Mouse (Mus musculus): ENCODE measurements around the gene Slc35f1.

DNA sequence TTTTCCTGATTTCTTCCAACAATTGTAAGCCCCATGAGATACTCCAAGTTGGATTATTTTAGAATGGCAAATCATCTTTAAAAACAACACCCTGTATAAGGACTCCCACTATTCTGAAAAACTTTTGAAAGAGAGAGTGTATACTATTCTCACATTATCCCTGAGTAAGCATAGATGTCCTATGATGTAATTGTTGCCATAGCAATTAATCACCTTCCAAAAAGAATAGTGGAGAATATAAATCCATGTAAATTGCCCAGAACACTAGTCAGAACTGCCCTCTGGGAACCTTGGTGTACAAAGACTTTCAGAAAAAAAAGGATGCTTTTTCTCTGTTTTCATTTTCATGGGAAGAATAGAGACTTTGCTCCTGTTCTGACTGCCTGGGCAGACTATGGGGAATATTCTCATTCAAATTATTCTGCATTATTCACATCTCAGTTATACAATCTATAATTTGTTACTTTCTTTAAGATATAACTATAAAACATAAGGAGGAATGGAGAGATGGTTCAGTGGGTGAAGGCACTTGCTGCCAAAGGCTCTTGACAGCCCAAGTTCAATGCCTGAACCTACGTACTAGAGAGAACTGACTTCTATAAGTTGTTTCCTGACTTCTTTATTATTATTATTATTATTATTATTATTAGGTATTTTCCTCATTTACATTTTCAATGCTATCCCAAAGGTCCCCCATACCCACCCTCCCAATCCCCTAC lies 28.0 kb downstream of the Slc35f1 start:
- TF ChIP-seq POLR2A (IDR thresholded peaks at IDR 0.05; ENCODE audit: insufficient read depth, low read depth, low read length) (no peak), CTCF (IDR thresholded peaks at IDR 0.05; ENCODE audit: insufficient read depth, low read depth, low read length) (no peak)
